Mouse (Mus musculus) embryonic fibroblast, embryonic 13.5 days (primary cell): ENCODE measurements around the gene Ugt1a7c.

Experiments
- CTCF ChIP-seq: IDR thresholded peaks from 2 replicates; pipeline ENCODE4 v1.5.1; 2011; ENCODE audit warnings: mild to moderate bottlenecking, control low read depth, low read length, moderate library complexity, borderline replicate concordance; ENCODE audit not compliant: insufficient read depth
- POLR2A ChIP-seq: IDR thresholded peaks from 2 replicates; pipeline ENCODE4 v1.6.1; 2011; ENCODE audit warnings: low read depth, mild to moderate bottlenecking, control low read depth, low read length, moderate library complexity

DNA sequence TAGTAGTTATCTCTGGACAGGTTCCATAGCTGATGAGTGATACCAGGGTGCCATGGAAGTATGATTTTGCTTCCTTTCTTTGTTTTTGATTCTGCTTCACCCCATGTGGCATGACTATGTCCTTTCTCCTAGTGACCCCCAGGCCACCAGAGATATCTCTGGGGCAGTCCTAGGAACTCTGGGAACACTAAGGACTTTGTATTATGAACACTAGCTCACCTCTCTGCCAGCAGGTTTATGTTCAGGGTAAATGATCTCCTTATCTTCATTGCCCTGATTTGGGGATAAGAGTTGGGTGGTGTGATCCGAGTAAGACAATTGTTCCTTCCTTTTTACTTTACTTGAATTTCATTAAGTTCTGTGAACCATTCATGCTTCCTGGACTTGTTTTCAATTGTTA lies 8.7 kb upstream of the Ugt1a7c start:
- TF ChIP-seq CTCF (no peak), POLR2A (no peak)
